Mouse (Mus musculus) thymus, adult 2 months (tissue): ENCODE data around the gene Serf2.

Experiments used
- CTCF ChIP-seq: fragments of 200-500 bp; IDR thresholded peaks from 2 replicates; pipeline ENCODE4 v1.5.1; 2012; ENCODE audit warnings: mild to moderate bottlenecking, control low read depth, low read length, moderate library complexity, borderline replicate concordance; ENCODE audit not compliant: control insufficient read depth, poor library complexity, insufficient read depth; ENCODE audit errors: extremely low read depth
- POLR2A ChIP-seq: fragments of 200-500 bp; IDR thresholded peaks from 2 replicates; pipeline ENCODE4 v1.6.1; 2012; ENCODE audit warnings: mild to moderate bottlenecking, low read length, control low read depth, moderate library complexity; ENCODE audit not compliant: control insufficient read depth, poor library complexity, insufficient read depth; ENCODE audit errors: extremely low read depth

DNA sequence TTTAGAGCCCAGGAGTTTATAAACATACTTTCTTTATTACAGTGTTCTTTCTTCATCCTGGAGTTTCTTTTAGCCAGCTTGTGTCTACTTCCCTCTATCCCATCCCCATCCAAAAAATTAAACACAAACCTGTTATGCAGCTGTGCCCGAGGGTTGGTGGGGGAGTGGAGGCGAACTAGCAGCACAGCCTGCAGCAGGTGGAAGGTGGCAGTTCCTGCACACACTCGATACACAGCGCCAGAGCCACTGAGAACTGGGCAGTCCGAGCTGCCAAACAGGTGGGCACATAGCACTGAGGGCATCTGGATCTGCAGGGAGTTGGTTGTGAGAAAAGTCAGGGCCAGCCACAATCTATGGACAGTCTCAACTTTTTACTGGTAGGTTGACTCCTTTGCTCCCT lies 6.5 kb downstream of the Serf2 start:
- TF ChIP-seq CTCF (no peak), POLR2A (no peak)
